Comparison of ENCODE assay signal across 9 mouse cellular contexts in genomic region chr5:122143543-122143942, GRCm38 (mm10). TPM values are rescaled to one million over a fixed set of nuclear protein-coding genes. Genes with fewer than 3 reads are reported as not detected.
DNase-seq lines count a peak whose midpoint lies in the region; ATAC-seq lines count a peak whose summit lies in the region.
"Had no signal": no experiment of that assay in that cellular context is flagged by ENCODE, and none has a peak within 500 bp of the region (broad histone marks: within the 10 kb centered on the region; RNA-seq: fewer than 3 reads in every experiment).

No protein-coding gene starts in this region.

- no peak overlapping the region for H3K4me3 ChIP-seq in heart, embryonic 16.5 days (ENCODE audit: low read length)
- no peak overlapping the region for H3K4me3 ChIP-seq in intestine, embryonic 15.5 days (replicated peaks)
- H3K4me3 ChIP-seq in midbrain, embryonic 13.5 days (replicated peaks): no peak overlapping the region
- H3K4me3 ChIP-seq: erythroblast, embryonic 14.5 days had no signal

- peak; percentile 49; the same call in 1 of the 2 replicates for ATAC-seq in heart, embryonic 16.5 days (replicated peaks; ENCODE audit: extremely low read depth, insufficient read depth, low FRiP score)
- no peak for ATAC-seq in intestine, embryonic 15.5 days
- ATAC-seq in midbrain, embryonic 13.5 days: no peak

- no peaks in the 10 kb centered on the region for H3K27me3 ChIP-seq in heart, embryonic 16.5 days (ENCODE audit: control insufficient read depth, insufficient read depth, low read length)
- H3K27me3 ChIP-seq in intestine, embryonic 15.5 days (replicated peaks): no peaks in the 10 kb centered on the region
- H3K27me3 ChIP-seq in midbrain, embryonic 13.5 days: no peaks in the 10 kb centered on the region

- H3K9ac ChIP-seq in heart, embryonic 16.5 days (ENCODE audit: low read length): peak overlapping the region; percentile 49; the same call in 1 of the 2 replicates
- H3K9ac ChIP-seq in intestine, embryonic 15.5 days: no peak overlapping the region
- H3K9ac ChIP-seq in midbrain, embryonic 13.5 days (replicated peaks): no peak overlapping the region

- peak overlapping the region; percentile 8 for H3K4me2 ChIP-seq in heart, embryonic 16.5 days (ENCODE audit: low read depth, low read length)
- no peak overlapping the region for H3K4me2 ChIP-seq in intestine, embryonic 15.5 days (replicated peaks)
- H3K4me2 ChIP-seq in midbrain, embryonic 13.5 days (replicated peaks): no peak overlapping the region

- H3K27ac ChIP-seq in heart, embryonic 16.5 days (ENCODE audit: low read length): peak overlapping the region; percentile 71
- H3K27ac ChIP-seq in intestine, embryonic 15.5 days: no peak overlapping the region
- no peak overlapping the region for H3K27ac ChIP-seq in midbrain, embryonic 13.5 days

- H3K9me3 ChIP-seq in heart, embryonic 16.5 days (replicated peaks; ENCODE audit: control insufficient read depth, low read length): no peaks in the 10 kb centered on the region
- no peaks in the 10 kb centered on the region for H3K9me3 ChIP-seq in intestine, embryonic 15.5 days
- H3K9me3 ChIP-seq in midbrain, embryonic 13.5 days: no peaks in the 10 kb centered on the region

- H3K4me1 ChIP-seq in heart, embryonic 16.5 days (ENCODE audit: control insufficient read depth, insufficient read depth, low read length): peaks cover 14% of the 10 kb centered on the region
- H3K4me1 ChIP-seq in intestine, embryonic 15.5 days (replicated peaks): peaks cover 10% of the 10 kb centered on the region; the same call in 1 of the 2 replicates
- no peaks in the 10 kb centered on the region for H3K4me1 ChIP-seq in midbrain, embryonic 13.5 days (replicated peaks)

- peak; percentile 31 to 62 for DNase-seq in kidney, postnatal 36 days
- no peak for DNase-seq in kidney, adult 9 months
- peak; percentile 69 to 75 for DNase-seq in cerebellum, adult 18-20 months
- peak; percentile 77 for DNase-seq in lung, postnatal 25 days (ENCODE audit: low spot score)
- no peak for DNase-seq in layer of hippocampus, adult 9-10 months (ENCODE audit: low spot score)

- H3K36me3 ChIP-seq in heart, embryonic 16.5 days (ENCODE audit: control insufficient read depth, insufficient read depth): no peaks in the 10 kb centered on the region
- no peaks in the 10 kb centered on the region for H3K36me3 ChIP-seq in intestine, embryonic 15.5 days
- H3K36me3 ChIP-seq in midbrain, embryonic 13.5 days: no peaks in the 10 kb centered on the region

- 36% methylated on average over 15 of the region's 15 CpGs for WGBS in heart, embryonic 16.5 days
- 82% methylated on average over 15 of the region's 15 CpGs for WGBS in intestine, embryonic 15.5 days
- WGBS in midbrain, embryonic 13.5 days: 93% methylated on average over 15 of the region's 15 CpGs

RNA-seq across cellular contexts. Expression of gene Ccdc63, which starts 2.9 kb away (rescaled TPM):
- polyA plus RNA-seq in heart, embryonic 16.5 days (2015; fragmentation: Nextera tagmentation; extraction: Ambion mirVana): 0.12 and 0.56 TPM in 2 replicates
- not detected in 2 replicates for polyA plus RNA-seq in intestine, embryonic 15.5 days (2015; fragmentation: Nextera tagmentation; extraction: Ambion mirVana)
- not detected in 2 replicates for polyA plus RNA-seq in midbrain, embryonic 13.5 days (2015; fragmentation: Nextera tagmentation; extraction: Ambion mirVana)
- polyA plus RNA-seq: erythroblast, embryonic 14.5 days had no signal

RNA-seq across cellular contexts. Expression of gene Ppp1cc, which starts 14.5 kb away (rescaled TPM):
- polyA plus RNA-seq in heart, embryonic 16.5 days (2015; fragmentation: Nextera tagmentation; extraction: Ambion mirVana): 237 and 248 TPM in 2 replicates
- 240 and 244 TPM in 2 replicates for polyA plus RNA-seq in intestine, embryonic 15.5 days (2015; fragmentation: Nextera tagmentation; extraction: Ambion mirVana)
- 235 and 262 TPM in 2 replicates for polyA plus RNA-seq in midbrain, embryonic 13.5 days (2015; fragmentation: Nextera tagmentation; extraction: Ambion mirVana)

RNA-seq across cellular contexts. Expression of gene Myl2, which starts 42.8 kb away (rescaled TPM):
- polyA plus RNA-seq in heart, embryonic 16.5 days (2015; fragmentation: Nextera tagmentation; extraction: Ambion mirVana): 7,978 and 9,755 TPM in 2 replicates
- 0.45 and 0.62 TPM in 2 replicates for polyA plus RNA-seq in intestine, embryonic 15.5 days (2015; fragmentation: Nextera tagmentation; extraction: Ambion mirVana)
- polyA plus RNA-seq in midbrain, embryonic 13.5 days (2015; fragmentation: Nextera tagmentation; extraction: Ambion mirVana): 0.93 and 1.6 TPM in 2 replicates
- polyA plus RNA-seq: erythroblast, embryonic 14.5 days had no signal

Comparison
In these comparisons a context has a peak if more than half of its experiments do, and no peak if none do; other contexts are left out.
1. DNase-seq: peak in kidney, postnatal 36 days (2 of 2), cerebellum, adult 18-20 months (2 of 2) and lung, postnatal 25 days (single experiment); none in kidney, adult 9 months (single experiment) and layer of hippocampus, adult 9-10 months (single experiment).
2. RNA of gene Myl2, which starts 42.8 kb away (polyA plus RNA-seq): 7,978 to 9,755 TPM in heart, embryonic 16.5 days; 0.93 to 1.6 TPM in midbrain, embryonic 13.5 days and 0.45 to 0.62 TPM in intestine, embryonic 15.5 days; every median in the first group is over 1,000 times any median in the second.